Mouse (Mus musculus) thymus, postnatal 36 days (tissue): ENCODE measurements around the gene Flna.

Source experiments
- DNase-seq, 2 experiments: peaks; one replicate each; pipeline ENCODE4 v3.0.0; 2022; ENCODE audit warnings: mixed read lengths in 2 of 2

Flna gene

DNA sequence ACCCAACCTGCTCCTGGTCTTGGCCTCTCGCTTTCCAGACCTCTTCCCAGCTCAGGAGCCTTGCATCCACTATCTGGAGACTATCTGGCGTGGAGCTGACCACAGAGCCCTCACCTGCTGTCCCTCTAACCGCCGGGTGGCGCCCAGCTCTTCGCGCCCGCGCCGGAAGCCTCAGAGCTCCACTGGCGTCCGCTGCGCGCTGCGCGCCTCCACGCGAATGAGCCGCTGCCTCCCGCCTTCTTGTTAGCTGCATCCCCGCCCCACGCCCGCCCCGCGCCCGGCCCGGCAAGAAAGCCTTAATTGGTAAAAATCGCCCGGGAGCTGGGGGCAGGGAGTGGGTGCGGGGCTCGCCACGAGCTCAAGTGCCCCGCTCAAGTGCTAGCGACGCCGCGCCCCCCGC, at the start of gene Flna:
Flna (minus strand) TSS at position 206 of the 400 bp plus-strand sequence.
- DNase-seq, result peak; percentile 58 to 71

DNA sequence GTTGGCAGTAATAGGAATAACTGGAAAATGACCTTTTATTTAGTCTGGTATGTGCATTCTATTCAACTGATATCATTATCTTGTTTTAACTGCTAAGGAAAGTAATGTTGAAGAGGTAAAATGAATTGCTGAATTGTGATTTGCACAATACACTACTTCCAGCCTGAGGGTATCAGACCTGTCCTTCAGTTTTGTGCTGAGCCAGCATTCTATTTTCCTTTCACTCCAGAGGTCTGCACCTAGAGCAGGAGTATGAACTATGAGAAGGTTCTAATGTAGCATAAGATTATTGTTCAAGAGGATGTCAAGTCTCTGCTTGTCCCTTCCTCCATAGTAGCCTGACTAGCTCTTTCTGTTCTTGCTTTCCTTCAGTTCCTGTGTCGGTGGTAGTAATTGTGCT, 48.7 kb upstream of the Flna start:
- no peak for DNase-seq

DNA sequence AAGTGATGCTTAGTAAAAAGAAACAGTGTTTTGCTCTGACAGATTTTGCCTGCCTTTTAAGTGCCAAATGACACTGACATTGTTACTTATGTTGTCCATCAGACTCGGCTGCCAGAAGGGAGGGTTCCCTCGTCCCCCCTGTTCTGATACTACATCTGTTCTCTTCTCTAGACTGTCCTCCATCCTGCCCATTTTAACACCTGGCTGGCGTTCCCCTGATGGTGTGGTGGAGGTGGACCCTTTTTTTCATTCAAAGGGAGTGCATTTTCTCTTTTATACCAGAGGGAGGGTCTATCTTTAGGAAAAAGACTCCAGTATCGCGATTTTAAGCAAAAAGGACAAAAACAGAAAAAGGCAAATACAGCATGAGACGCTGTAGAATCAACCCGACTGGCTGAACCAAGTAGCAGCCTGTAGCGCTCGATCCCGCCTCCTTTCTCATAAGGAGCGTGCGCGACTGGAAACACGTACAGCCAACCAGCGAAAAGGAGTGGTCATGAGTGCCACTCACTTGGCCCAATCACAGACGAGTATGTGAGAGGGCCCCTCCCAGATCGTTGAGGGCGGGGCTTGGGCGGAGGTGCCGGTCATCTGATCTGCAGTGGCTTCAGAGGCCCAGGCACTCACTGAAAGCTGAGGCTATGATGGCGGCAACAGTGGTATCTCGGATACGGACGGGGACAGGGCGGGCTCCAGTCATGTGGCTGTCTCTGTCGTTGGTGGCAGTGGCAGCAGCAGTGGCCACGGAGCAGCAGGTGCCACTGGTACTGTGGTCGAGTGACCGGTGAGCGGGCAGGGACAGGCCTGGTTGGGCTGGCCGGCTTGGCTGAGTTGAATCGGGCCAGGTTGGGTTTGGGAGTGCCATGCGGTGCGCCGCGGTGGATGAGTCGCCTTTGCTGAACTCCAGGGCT, 47.2 kb upstream of the Flna start, which contains the start of gene Atp6ap1:
Atp6ap1 (plus strand) TSS at position 560 of the 911 bp plus-strand sequence.
- peak; percentile 93 for DNase-seq

DNA sequence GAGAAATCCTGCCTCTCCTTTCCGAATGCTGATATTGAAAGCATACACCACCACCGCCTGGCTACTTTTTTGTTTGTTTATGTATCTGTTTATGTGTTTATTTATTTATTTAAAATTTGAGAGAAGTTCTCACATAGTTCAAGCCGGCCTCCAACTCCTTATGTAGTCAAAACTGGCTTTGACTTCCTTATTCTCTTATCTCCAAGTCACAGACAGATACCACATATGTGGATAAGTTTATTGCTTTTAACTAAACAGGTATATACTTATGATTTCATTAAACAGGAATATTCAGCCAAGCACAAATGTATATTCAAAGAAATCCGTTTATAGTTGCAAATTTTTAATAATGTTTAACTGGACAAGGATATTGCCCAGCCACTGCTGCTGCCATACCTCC, 43.8 kb upstream of the Flna start:
- no peak for DNase-seq

DNA sequence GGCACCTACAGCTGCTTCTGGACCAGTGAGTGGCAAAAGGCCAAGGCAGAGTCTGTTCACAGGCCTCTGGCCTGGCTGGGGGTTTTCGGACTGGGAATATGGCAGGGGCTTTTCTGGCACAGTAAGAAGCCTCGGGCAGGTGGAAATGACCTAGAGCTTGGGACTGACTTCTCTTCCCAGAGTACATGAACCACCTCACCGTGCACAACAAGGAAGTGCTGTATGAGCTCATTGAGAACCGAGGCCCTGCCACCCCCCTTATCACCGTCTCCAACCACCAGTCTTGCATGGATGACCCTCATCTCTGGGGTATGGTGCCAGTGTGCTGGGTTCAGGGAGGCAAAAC, 33.4 kb upstream of the Flna start:
- DNase-seq, result no peak

DNA sequence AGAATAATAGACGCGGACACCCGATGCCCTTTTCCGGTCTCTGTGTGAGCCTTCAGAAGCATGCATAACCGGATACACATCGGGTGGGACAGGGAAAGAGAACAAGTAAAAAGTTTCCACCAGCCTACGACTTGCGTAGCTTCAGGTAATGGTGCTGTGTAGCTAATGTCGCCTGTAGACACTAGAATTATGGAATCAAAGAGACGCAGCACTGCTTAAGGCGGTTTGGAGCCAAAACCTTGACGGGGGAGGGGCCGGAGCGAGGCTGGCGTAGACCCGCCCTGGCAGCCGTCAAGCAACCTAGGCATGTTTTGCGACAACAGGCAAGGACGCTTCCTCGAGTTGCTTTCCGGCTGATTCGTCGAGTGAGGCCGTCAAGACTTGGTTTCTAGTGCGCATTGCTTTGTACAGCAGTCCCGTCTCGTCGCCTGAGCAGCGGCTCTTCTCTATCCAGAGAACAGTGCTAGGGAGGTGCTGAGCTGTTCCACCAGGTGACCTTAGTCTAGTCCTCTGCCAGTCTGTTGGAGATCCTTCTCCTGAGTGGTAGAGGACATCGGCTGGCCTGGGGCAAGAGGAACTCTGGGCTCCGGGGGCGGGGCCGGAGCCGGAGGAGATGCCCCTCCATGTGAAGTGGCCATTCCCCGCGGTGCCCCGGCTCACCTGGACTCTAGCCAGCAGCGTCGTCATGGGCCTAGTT, 32.9 kb upstream of the Flna start:
- peak; percentile 82 to 89 for DNase-seq

DNA sequence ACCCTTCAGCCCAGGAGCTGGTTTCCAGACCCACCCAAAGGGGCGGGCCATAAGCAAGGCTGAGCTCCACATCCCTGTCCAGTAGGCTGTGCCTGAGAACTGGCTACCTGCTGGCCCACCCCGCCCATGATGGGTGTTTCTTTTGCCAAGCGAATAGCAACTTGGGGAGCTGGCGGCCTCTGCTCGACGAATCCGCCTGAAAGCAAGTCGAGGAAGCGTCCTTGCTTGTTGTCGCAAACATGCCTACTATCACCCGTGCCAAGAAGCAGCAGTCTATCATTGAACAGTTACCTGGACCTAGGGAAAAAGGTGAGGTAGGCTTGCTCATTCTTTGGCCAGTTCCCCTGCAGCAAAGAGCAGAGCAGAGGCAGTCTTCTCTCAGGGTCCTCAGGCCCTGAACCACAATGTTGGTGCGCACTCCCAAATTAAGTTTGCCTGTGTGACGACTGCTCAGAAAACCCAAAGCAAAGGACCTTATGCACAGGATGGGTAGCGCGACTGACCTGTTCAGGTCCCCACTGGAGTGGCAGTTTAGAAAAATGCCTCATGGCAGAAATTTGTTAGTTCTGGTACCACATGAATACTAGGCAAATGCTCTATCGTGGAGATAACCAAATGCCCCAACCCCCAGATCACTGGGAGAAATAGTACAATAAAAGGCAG, 32.2 kb upstream of the Flna start, which contains the start of the genes Taz and Dnase1l1:
Taz (plus strand) TSS at position 181 of the 663 bp plus-strand sequence.
Dnase1l1 (minus strand) TSS at position 606 of the 663 bp plus-strand sequence.
- peak; percentile 46 to 69 for DNase-seq

DNA sequence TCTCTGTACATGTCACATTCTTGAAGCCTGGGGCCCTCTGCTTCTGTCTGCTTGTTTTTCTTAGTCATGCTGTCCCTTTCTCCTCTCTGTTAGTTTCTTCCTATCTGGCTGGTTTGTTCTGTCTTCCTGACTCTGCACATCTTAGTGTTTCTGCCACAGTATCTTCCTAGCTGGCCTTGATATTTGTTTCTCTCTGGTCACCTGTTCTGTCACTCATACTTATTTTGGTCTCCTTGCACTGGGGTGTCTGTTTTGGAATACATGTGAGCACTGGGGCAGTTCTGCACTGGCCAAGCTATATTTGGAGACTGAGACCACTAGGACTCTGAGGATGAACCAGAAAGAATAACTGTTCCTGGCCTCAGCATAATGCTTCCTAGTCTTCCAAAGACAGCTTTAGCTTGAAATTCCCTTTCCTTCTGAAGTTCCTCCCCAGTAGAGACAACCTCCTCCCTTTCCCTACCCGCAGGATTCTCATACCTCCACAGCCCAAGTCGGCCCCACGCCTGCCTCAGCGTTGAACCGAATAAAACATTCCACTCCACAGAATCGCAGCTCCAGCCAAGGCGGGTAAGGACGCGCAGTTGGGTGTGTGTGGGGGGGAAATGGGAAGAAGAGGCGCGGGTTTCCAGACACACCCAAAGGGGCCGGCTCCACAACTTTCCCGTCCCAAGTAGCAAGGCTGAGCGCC, 31.6 kb upstream of the Flna start:
- DNase-seq, result no peak

DNA sequence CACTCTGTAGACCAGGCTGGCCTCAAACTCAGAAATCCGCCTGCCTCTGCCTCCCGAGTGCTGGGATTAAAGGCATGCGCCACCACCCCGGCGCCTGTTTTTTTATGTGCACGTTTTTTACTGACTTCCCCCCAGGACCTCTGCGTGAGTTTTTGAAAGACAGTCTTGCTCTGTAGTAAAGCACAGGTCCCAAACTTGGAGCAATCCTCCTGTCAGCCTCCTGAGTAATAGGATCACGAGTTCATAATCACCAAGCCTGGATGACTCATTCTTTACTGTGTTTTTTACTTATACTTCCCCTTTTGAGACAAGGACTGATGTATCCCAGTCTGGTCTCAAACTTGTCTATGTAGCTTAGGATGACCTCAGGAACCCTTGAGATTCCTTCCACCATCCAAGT, 28.3 kb upstream of the Flna start:
- DNase-seq, result no peak

DNA sequence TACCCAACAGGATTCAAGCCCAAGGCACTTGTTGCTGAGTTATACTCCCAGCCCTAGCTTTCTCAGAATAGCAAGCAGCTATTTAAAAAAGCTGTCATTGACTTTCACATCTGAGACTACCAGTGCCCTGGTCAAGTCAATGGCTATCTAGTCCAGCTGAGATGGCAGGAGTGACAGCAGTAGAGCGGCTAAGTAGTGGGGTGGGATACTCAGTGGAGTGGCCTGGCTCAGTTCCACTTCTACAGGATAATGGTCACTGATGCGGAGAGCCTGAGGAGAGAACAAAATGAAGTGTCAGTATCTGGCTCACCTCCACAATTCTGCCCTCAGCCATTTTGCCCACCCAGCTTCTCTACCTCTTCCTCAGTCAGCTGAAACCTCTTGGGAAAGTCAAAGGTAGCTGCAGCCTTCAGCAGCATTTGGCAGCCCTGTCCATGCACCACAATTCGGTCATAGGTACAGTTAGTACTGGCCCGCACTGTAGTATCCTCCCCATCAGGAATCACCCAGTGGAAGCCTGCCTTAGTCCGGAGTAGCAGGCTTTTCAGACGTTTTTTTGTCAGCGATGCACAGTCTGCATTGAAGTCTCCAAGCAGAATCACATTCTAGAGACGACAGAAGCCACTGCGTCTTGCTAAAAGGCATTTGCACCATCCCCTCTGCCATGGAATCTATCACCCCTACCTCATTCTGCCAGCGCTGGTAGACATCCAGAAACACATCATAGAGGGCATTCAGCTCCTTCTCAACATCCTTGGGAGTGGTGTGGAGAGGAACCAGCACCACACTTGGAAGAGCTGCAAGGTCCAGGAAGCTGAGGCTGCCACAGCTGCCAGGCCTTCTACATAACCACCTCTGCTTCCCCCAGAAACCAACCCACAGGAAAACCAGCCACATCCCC, 24.1 kb upstream of the Flna start:
- no peak for DNase-seq

DNA sequence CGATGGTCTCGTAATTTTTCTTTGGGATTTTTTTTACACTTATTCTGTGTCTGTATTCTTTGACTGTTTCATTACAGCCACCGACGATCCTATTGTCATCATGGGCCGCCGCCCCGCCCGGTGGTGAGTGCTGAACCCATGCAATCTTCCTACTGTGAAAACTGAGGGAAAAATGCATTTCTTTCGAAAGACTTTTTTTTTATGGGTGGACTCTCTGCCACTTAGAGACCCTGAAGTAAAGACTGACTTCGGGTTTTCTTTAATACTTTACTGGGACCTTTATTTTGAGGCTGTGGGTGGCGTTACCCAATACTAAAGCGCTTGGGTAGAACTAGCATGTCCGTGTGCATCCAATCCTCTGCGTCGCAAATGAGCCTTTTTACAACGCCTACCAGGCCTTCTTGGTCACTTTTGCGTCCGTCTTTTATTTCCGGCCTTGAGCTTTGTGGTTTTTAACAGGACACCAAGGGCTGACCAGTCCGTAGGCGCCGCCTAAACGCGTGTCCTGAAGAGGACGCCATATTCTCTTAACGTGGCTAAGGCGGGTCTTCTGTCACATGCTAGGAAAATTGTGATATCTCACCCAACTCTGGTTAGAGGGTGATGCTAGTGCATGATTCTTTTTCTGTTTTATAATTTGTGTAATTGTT, 21.4 kb upstream of the Flna start:
- peak in 1 of 2 experiments; percentile 26 for DNase-seq

DNA sequence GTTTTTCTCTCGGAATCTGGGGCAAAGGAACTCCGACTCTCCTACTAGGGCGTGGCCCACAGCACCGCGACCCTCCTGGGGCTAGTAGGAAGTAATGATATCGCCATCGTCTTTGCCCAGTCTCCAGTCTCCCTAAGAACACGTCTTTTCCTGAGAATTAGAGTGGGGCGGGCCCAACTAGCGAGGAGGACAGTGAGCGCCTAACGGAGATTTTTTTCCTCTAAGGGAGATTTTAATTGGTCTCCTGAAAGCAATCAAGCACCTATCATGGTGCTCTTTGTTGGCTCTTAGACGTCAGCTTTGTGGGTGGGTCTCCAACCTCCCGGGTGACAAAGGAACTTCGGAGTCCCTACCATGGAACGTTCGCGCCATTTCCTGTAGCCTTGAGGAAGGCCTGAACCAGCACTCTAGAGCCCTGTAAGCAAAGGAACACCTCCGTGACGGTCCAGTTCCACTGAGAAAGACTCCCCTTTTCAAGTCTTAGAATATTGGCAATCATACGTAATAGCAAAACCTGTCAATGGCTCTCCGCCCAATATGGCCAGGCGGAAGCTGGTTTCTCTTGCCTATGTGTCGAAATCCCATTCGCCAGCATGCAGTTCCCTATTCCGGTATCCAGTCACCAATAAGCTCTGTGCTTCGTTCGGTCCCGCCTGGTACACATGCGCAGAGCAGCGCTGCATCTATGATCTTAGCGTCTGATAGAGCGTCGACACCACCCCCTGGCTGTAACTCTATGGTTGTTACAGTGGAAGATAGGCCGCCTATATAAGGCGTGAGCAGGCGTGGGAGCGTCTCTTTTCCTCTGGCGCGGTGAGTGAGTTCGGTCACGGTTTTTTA, 20.7 kb upstream of the Flna start, which contains the start of gene Rpl10:
Rpl10 (plus strand) TSS at position 751 of the 840 bp plus-strand sequence.
- DNase-seq, result peak; percentile 80 to 92

DNA sequence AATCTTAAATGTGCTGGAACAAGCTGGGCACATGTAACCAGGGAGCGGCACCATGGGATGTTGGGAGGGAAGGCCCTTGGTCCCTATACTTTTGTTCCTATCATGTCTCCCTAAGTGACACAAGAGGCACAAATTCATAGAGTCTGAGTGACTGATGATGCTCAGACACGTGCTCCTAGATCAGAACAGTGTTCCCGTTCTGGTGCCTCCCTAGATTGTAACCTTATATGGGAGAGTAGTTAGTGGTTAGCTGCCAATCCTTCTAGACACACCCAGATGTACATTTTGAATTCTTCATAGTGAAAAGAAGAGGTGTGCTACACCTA, 20.1 kb upstream of the Flna start:
- no peak for DNase-seq

DNA sequence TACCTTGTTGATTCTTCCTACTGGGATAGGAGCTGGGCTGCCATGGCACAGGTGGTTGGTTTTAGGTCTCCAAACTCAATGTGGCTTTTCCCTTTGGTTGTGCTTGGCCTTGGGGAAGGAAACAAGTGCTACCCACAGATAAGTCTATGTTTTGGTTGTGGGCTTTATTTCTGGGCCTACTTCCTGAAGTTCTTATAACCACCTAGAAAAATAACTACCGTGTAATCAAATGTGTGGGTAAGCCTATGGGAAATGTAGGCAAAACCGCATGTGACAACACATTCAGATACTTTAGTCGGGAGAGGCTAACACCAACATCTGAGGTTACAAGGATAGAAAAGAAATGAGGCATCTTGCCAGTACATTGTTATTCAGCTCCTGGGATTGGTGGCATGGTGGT, 8.1 kb upstream of the Flna start:
- no peak for DNase-seq

DNA sequence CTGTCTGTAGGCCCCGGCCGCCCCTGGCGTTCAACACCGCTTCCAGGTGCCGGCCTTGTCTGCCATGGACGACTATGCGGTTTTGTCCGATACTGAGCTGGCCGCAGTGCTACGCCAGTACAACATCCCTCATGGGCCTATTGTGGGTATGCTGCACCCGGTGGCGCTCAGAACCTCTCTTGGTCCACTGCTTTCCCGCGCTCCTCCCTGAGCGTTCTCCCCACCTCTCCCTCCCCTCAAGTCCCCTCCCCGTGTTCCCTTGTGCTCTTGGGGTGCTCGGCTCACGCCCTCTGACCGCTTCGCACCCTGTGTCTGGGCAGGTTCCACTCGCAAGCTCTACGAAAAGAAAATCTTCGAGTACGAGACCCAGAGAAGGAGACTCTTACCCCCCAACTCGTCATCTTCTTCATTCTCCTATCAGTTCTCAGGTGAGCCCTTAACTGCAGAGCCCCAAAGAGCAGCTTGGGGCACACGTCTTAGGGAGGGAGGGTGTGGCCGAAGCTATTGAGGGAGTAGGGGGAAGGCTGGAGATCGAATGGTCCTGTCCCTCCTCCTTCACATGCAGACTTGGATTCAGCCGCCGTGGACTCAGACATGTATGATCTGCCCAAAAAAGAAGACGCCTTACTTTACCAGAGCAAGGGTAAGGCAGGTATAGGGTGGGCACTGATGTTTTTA, 5.4 kb upstream of the Flna start:
- no peak for DNase-seq

DNA sequence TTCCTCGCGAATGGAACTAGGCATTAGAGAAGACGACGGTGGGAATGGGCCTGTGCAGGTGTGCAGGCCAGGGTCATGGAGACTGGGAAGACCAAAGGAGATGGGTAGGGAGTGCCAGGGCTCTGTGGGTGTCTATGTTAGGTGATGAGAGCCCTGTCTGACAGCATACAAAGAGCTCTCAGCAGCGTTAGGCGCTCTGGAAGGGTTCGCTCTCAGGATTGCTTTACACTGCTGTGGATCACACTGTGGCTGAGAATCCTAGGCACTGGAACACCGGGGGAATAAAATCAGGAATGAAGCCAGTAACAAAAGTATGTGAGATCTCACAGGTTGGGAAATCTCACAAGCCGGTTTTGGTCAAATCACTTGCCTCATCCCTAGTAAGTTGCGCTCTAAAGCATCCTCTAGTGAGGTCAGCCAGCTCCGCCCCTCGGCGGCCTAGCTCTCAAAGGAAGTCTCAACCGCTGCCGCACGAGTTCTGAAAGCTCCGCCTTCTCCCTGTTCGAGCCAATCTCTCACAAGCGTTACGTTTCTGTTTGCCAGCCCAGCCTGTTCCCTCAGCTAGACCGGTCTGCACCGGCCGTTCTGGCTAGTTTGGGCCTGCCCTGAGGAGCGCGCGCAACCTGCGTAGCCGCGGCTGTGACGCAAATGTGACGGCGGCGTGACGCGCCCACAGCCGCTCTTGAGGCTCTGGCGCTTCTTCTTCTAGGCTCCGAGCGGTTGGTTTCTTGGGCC, 4.7 kb upstream of the Flna start, which contains the start of gene Emd:
Emd (plus strand) TSS at position 535 of the 735 bp plus-strand sequence.
- DNase-seq, result peak; percentile 73 to 85

DNA sequence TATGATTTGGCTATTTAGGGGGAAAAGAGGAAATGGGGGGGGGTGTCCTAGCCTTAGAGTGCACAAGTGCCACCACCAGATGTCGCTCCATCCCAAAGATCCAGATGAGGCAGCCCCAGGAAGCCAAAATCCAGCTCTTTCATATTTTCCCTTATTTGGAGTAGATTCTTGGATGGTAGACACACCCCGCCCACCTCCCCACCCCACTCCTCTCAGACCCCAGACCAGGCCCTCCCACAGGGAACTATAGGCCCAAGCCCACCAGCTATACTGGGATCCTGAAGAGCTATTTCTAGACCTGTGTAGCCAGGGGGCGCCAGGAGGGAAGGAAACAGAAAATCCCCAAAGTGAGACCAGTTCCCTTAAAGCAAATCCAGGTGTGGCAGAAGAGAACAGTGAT, 969 bp downstream of the Flna start:
- DNase-seq, result peak; percentile 67 to 70

DNA sequence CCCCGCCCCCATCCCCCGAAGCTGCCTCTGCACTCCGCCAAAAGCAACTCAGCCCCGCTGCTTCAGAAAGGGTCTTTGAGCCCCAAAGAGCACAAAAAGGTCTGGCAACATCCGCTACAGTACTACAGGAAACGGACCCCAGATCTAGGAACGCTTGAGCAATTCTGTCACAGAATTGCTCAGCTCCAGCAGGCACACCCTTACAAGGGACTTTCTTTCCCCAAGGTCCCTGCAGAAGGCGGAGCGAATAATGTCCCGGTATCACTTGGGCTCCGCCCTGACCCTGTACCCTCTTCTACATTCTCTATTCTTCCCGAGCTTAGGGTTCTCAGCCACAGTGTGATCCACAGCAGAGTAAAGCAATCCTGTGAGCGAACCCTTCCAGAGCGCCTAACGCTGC, 2.9 kb downstream of the Flna start:
- no peak for DNase-seq

DNA sequence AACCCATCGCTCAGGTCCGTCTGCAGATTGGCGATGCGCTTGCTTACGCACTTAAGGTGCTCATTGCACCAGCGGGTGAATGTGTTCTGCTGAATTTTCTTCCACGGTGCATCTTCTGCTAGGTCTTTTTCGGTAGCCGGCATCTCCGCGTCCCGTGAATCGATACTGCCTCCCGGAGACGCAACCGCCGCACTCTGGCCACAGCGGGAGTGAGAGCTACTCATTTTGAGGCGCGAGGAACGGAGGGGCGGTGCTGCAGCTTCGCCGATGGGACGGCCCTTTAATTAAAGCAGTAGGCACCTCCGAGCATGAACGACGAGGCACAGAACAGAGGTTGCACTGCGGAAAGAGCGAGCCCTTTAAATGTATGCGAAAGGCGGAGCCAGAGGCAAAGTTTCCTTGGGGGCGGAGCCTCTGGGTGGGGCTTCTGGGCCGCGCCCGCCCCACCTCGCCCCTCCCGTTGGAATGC, 3.4 kb downstream of the Flna start:
- DNase-seq, result peak; percentile 79 to 89
